Mouse (Mus musculus): ENCODE measurements around the gene Glis1. TPM values are rescaled to one million over a fixed set of nuclear protein-coding genes. Genes with fewer than 3 reads are reported as not detected.
A peak's percentile ranks its signal among the peaks of the same experiment; 100 is the strongest.

Glis1 gene
- polyA plus RNA-seq, 1 experiment from 2014 or later = 2.7 TPM

DNA sequence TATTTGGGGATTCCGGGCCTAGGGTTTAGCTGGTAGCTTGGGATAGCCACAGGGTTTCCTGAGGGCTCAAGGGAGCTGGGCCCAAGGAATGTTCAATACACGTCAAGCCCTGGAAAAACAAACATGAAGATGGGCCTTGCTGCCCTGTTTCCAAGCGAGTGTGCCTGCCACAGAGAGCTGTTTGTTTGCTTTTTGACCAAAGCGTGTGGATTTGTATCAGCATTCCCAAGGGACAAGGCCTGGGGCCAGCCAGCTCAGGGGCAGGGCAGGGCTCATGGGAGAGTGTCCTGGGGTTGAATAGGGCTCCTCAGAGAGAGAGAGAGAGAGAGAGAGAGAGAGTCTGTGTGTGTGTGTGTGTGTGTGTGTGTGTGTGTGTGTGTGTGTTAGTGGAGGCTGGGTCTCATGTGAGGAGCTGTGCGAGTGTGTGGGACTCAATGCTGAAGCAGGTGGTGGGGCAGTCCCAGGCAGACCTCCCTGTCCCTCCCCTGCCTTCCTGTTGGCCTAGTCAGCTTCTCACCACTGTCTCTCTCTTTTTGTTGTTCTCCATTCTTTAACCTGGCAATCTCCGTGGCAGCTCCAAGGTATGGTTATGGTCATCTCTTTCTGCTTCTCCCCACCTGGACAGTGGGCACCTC lies 183.3 kb downstream of the Glis1 start:
- WGBS = 64% methylated on average over 5 of the region's 6 CpGs
- no peak for ATAC-seq (ENCODE audit: low read depth)

DNA sequence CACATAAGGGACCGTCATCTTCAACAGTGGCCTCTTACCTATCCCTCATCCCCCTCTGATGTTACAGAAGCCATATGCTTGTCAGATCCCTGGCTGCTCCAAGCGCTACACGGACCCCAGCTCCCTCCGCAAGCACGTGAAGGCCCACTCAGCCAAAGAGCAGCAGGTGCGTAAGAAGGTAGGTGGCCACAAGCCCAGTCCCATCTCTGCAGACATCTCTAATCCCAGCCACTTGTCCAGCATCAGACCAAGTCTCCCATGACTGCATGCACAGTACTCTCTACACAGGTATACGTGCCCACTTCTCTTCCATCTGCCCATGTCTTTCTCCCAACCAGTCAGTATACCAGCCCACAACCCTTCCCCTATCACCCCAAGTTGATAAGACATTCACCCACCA lies 185.1 kb downstream of the Glis1 start:
- Histone ChIP-seq H3K27me3 (no peaks in the 10 kb centered on the region), H3K27ac (replicated peaks) (no peak overlapping the region), H3K4me1 (replicated peaks) (peaks cover 26% of the 10 kb centered on the region), H3K4me2 (no peak overlapping the region), H3K36me3 (no peaks in the 10 kb centered on the region), H3K9me3 (no peaks in the 10 kb centered on the region), H3K4me3 (no peak overlapping the region), H3K9ac (no peak overlapping the region)
- WGBS = 98% methylated on average over 7 of the region's 7 CpGs
- no peak for ATAC-seq (ENCODE audit: low read depth)

More for the DNA sequence above, 183.3 kb downstream of the Glis1 start:
- no peak overlapping the region for H3K9ac ChIP-seq
- no peak overlapping the region for H3K4me3 ChIP-seq
- H3K4me1 ChIP-seq (replicated peaks) = peaks cover 15% of the 10 kb centered on the region
- no peaks in the 10 kb centered on the region for H3K9me3 ChIP-seq
- no peaks in the 10 kb centered on the region for H3K27me3 ChIP-seq
- no peak overlapping the region for H3K4me2 ChIP-seq
- no peak overlapping the region for H3K27ac ChIP-seq (replicated peaks)
- H3K36me3 ChIP-seq = no peaks in the 10 kb centered on the region

DNA sequence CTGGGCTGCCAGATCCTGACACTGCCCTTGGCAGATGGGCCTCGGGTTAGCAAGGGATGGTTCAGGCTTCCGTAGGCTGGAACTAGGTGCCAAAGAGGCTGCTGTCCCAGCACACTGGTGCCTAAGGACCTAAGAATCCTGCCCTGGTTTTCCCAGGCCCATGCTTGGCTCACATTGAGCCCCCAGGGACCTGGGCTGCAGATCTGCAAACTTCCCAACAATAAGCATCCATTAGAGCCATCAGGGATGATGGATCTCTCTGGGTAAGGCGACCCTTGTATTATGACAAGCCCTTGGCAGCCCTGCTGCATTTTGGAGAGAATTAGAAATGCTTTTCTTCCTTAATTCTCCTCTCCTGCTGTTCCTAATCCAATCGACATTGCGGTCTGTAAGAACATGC lies 187.0 kb downstream of the Glis1 start:
- Histone ChIP-seq H3K4me2 (no peak overlapping the region), H3K4me3 (no peak overlapping the region), H3K36me3 (no peaks in the 10 kb centered on the region), H3K9me3 (no peaks in the 10 kb centered on the region), H3K27me3 (no peaks in the 10 kb centered on the region), H3K9ac (no peak overlapping the region), H3K4me1 (replicated peaks) (peaks cover 40% of the 10 kb centered on the region), H3K27ac (replicated peaks) (0 out of 2 replicates have a peak overlapping the region, but pooled peaks have one; percentile 5)
- no peak for ATAC-seq (ENCODE audit: low read depth)
- WGBS = 74% methylated on average over 5 of the region's 5 CpGs

DNA sequence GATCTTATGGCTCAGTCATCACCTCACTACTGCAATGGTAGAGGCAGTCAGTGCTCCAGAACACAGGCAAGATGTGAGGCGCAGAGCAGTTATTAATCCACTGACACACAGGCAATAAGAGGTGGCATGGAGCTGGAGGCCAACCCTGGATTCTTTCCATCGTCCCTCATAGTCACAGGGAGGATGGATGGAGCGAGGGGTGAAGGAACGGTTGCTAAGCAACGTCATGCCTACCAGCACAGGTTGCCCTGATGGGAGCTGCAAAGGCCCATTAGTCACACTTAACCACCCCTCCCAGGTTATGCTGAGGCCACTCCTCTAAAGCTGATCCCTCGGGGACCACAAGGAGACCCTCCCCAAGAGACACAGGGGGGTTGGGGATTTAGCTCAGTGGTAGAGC lies 187.9 kb downstream of the Glis1 start:
- Histone ChIP-seq H3K9ac (no peak overlapping the region), H3K4me3 (no peak overlapping the region), H3K36me3 (no peaks in the 10 kb centered on the region), H3K4me2 (no peak overlapping the region), H3K4me1 (replicated peaks) (peaks cover 40% of the 10 kb centered on the region), H3K27ac (replicated peaks) (0 out of 2 replicates have a peak overlapping the region, but pooled peaks have one; percentile 5), H3K9me3 (no peaks in the 10 kb centered on the region), H3K27me3 (no peaks in the 10 kb centered on the region)
- ATAC-seq (ENCODE audit: low read depth) = no peak
- WGBS = 57% methylated on average over 6 of the region's 6 CpGs

DNA sequence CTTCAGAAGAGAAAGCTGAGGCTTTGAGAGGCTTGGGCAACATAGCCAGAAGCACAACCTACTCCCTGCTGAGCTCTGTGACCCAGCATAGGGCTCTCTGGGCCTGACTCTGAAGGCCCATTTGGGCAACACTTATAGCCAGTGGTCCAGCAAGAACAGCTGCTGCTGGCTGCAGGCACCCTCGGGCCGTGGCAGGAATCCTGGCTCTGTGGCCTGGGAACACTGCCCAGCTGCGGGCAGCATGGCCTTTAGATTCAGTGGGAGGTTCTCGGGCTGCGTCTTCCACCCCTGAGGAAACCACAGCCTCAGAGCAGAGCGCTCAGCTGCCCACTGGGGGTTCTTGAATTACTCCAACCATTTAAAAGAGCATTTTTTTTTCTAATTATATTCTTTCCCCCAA lies 189.5 kb downstream of the Glis1 start:
- Histone ChIP-seq H3K4me2 (no peak overlapping the region), H3K27ac (replicated peaks) (no peak overlapping the region), H3K27me3 (no peaks in the 10 kb centered on the region), H3K9me3 (no peaks in the 10 kb centered on the region), H3K9ac (no peak overlapping the region), H3K4me1 (replicated peaks) (peaks cover 43% of the 10 kb centered on the region), H3K4me3 (no peak overlapping the region), H3K36me3 (no peaks in the 10 kb centered on the region)
- WGBS = 54% methylated on average over 6 of the region's 6 CpGs
- no peak for ATAC-seq (ENCODE audit: low read depth)

DNA sequence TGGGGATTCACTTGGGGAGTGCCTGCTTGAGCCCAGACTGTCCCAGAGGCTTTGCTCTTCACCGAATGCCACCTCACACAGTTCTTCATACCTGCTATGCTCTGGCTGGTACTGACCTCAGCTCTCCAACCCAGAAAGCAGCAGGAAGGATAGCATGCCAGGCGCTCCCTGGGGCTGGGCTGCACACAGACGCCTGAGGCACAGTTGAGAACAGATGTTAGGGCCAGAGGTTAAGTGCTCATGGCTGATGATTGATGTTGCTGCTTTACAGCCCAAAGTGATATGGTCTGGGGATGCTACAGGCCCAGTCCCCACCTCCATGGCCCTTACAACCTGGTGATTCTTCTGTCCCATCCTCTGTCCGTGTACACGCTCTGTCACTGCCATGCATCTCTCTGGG lies 190.6 kb downstream of the Glis1 start:
- no peaks in the 10 kb centered on the region for H3K36me3 ChIP-seq
- H3K27ac ChIP-seq (replicated peaks) = peak overlapping the region; percentile 56
- H3K4me1 ChIP-seq (replicated peaks) = peaks cover 51% of the 10 kb centered on the region
- H3K9me3 ChIP-seq = no peaks in the 10 kb centered on the region
- H3K4me2 ChIP-seq = no peak overlapping the region
- WGBS = 53% methylated on average over 5 of the region's 5 CpGs
- no peak overlapping the region for H3K4me3 ChIP-seq
- no peak overlapping the region for H3K9ac ChIP-seq
- no peak for ATAC-seq (ENCODE audit: low read depth)
- H3K27me3 ChIP-seq = no peaks in the 10 kb centered on the region

DNA sequence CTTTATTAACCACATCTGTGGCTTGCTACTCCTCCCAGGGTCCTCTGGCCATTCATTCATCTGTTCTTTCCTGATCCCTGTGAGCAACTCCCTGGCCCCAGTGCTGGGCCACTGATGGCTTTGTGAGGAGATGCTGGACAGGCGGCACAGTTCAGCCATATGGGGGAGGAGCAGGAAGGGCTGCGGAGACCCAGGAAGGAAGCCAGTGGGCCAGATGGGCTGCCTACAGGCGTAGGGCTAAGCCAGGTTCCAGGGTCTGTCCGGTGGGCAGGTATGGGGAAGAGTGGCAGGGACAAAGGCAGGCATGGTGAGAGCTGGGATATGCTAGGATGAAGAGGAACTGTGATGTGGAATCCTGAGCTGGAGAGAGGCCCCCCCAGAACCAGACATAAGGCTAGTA lies 193.8 kb downstream of the Glis1 start:
- no peak for ATAC-seq (ENCODE audit: low read depth)
- H3K27ac ChIP-seq (replicated peaks) = no peak overlapping the region
- H3K9me3 ChIP-seq = no peaks in the 10 kb centered on the region
- H3K36me3 ChIP-seq = no peaks in the 10 kb centered on the region
- H3K4me3 ChIP-seq = no peak overlapping the region
- H3K4me1 ChIP-seq (replicated peaks) = peaks cover 35% of the 10 kb centered on the region
- no peaks in the 10 kb centered on the region for H3K27me3 ChIP-seq
- no peak overlapping the region for H3K4me2 ChIP-seq
- 78% methylated on average over 4 of the region's 4 CpGs for WGBS
- no peak overlapping the region for H3K9ac ChIP-seq

DNA sequence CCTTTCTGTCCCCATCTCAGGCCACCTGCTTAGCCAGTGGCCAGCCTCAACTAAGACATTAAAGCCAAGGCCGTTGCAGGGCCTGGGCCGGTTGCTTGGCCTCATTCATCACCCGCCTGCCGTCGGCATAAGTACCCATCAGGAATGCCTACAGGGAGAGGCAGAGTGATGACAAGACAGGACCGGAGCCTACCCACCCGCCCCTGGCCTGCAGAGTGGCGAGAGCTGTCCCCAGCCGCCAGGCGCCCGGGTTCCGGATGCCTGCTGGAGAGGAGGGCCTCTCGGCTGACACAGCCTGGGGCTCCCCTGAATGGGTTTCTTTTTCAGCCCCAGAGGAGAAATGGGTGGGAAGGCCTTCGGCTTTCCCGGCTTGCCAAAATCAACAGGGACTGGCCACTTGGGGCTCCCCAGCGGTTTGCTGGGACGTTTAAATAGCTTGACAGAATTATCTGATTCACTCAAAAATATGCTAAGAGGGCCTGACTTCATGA lies 194.6 kb downstream of the Glis1 start:
- no peaks in the 10 kb centered on the region for H3K27me3 ChIP-seq
- H3K27ac ChIP-seq (replicated peaks) = no peak overlapping the region
- H3K9me3 ChIP-seq = no peaks in the 10 kb centered on the region
- H3K4me3 ChIP-seq = no peak overlapping the region
- H3K36me3 ChIP-seq = no peaks in the 10 kb centered on the region
- ATAC-seq (ENCODE audit: low read depth) = no peak
- H3K4me1 ChIP-seq (replicated peaks) = peaks cover 30% of the 10 kb centered on the region
- 48% methylated on average over 17 of the region's 17 CpGs for WGBS
- H3K4me2 ChIP-seq = no peak overlapping the region
- no peak overlapping the region for H3K9ac ChIP-seq

DNA sequence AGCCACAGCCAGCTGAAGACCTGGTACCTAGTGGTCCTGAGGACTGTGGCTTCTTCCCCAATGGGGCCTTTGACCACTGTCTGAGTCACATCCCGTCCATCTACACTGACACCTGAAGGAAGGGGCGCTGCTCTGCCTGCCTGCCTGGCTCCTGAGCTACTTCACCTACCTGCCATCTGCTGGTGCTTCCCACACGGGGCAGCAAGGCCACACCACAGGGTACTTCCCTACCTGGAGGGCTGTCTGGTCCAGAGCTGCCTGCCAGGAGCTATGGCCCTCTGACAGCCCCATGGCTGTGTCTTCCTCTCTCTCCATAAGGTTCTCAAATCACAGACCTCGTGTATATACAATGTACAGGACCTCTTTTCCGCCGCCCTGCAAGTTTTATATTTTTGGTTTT lies 200.2 kb downstream of the Glis1 start:
- Histone ChIP-seq H3K27ac (replicated peaks) (no peak overlapping the region), H3K9ac (no peak overlapping the region), H3K27me3 (no peaks in the 10 kb centered on the region), H3K36me3 (no peaks in the 10 kb centered on the region), H3K9me3 (no peaks in the 10 kb centered on the region), H3K4me1 (replicated peaks) (peaks cover 19% of the 10 kb centered on the region), H3K4me3 (no peak overlapping the region), H3K4me2 (no peak overlapping the region)
- 77% methylated on average over 6 of the region's 6 CpGs for WGBS
- no peak for ATAC-seq (ENCODE audit: low read depth)

DNA sequence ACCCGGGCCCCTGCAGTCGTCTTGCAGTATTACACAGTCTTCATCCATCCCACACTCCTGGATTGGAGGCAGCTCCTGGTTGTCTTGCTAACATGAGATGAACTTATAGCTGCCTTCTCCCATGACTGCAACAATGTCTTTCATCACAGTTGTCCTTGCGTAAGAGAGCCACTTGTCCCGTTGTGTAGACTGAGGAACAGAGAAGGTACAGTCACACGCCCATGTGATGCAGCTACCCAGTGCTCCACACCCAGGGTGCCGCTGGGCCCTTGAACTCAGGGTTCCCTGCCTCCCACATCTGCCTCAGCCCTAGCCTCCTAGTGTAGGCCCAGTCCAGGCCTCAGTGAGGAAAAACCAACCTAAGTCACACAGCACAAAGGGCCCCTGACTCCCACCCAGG lies 201.7 kb downstream of the Glis1 start:
- no peak for ATAC-seq (ENCODE audit: low read depth)
- 73% methylated on average over 6 of the region's 6 CpGs for WGBS
- H3K9ac ChIP-seq = no peak overlapping the region
- no peak overlapping the region for H3K27ac ChIP-seq (replicated peaks)
- H3K27me3 ChIP-seq = no peaks in the 10 kb centered on the region
- H3K4me2 ChIP-seq = no peak overlapping the region
- no peak overlapping the region for H3K4me3 ChIP-seq
- H3K9me3 ChIP-seq = no peaks in the 10 kb centered on the region
- no peaks in the 10 kb centered on the region for H3K36me3 ChIP-seq
- H3K4me1 ChIP-seq (replicated peaks) = peaks cover 19% of the 10 kb centered on the region

DNA sequence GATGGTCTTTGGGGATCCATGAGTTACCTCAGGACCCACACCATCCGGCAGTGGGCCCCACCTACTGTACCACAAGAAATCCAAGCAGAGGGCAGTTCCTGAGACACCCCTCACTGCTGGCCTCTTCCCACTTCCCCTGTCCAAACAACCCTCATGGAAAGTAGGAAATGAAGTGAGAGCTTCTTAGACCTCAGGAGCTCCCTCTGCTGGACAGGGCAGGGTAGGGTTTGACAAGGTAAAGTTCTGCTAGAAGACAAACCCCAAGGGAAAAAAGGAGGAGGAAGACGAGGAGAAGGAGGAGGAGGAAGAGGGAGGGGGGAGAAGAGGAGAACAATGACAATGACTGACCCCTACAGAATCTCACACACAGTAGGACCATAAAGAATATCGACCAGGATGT lies 203.3 kb downstream of the Glis1 start:
- no peaks in the 10 kb centered on the region for H3K27me3 ChIP-seq
- 60% methylated on average over 3 of the region's 3 CpGs for WGBS
- peaks cover 19% of the 10 kb centered on the region for H3K4me1 ChIP-seq (replicated peaks)
- H3K4me3 ChIP-seq = no peak overlapping the region
- H3K36me3 ChIP-seq = no peaks in the 10 kb centered on the region
- H3K9ac ChIP-seq = no peak overlapping the region
- no peak for ATAC-seq (ENCODE audit: low read depth)
- H3K27ac ChIP-seq (replicated peaks) = no peak overlapping the region
- H3K4me2 ChIP-seq = no peak overlapping the region
- H3K9me3 ChIP-seq = no peaks in the 10 kb centered on the region

DNA sequence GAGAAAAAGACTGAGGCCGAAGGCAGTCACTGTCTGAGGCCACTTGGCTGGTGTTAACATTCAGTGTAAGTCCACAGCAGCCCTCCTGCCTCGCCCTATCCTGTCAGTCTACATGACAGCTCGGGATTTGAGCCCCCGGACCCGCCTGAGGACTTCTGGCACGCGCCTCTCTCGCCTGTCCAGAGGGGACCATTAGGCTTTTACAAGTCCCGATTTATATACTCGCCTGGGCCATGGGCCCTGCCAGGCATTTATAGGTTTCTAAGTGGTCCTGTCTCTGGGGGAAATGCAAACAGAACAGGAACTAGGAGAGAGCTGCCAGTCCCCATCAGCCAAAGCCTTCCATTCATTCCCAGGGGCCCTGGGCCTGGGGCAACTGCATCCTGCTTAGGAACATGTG lies 203.9 kb downstream of the Glis1 start:
- Histone ChIP-seq H3K36me3 (no peaks in the 10 kb centered on the region), H3K9ac (no peak overlapping the region), H3K9me3 (no peaks in the 10 kb centered on the region), H3K27me3 (no peaks in the 10 kb centered on the region), H3K4me1 (replicated peaks) (peaks cover 19% of the 10 kb centered on the region), H3K4me2 (no peak overlapping the region), H3K27ac (replicated peaks) (peak overlapping the region; percentile 24; the same call in 1 of the 2 replicates), H3K4me3 (no peak overlapping the region)
- peak; percentile 64 for ATAC-seq (ENCODE audit: low read depth)
- 53% methylated on average over 10 of the region's 10 CpGs for WGBS

DNA sequence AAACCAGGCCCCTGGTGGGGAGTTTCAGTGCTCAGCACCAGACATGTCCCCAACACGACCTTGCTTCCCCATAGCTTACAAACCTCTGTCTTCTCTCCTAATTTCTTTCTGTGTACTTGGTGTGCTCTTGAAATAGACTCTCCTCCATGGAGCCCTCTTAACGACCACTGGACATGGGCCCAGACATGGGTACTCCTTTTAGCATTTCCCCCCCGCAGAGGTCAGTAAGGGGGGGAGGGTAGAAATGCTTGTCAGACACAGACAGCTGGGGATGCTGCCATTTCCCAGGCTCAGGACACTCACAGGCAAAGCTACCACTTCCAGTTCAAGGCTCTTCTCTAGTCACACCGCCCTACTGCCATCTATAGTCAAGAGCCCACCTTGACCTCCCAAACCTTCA lies 207.2 kb downstream of the Glis1 start:
- Histone ChIP-seq H3K9me3 (no peaks in the 10 kb centered on the region), H3K4me1 (replicated peaks) (peaks cover 15% of the 10 kb centered on the region), H3K27ac (replicated peaks) (no peak overlapping the region), H3K4me3 (no peak overlapping the region), H3K36me3 (no peaks in the 10 kb centered on the region), H3K27me3 (no peaks in the 10 kb centered on the region), H3K4me2 (no peak overlapping the region), H3K9ac (no peak overlapping the region)
- no peak for ATAC-seq (ENCODE audit: low read depth)
- WGBS = 78% methylated on average over 4 of the region's 4 CpGs
